Mouse (Mus musculus): Measurements from ENCODE around the gene Cpa3.

Gene Cpa3

GRCm38 (mm10) chr3:20242050-20242449, at the start of gene Cpa3:
Gene Cpa3, minus strand, starts transcription at chr3:20242181.
- no peak for DNase-seq (ENCODE audit: low spot score)

- DNase-seq (ENCODE audit: low spot score): no peak
These were observed 49.4 kb upstream of the Cpa3 start for GRCm38 (mm10) chr3:20291370-20291769.

DNA sequence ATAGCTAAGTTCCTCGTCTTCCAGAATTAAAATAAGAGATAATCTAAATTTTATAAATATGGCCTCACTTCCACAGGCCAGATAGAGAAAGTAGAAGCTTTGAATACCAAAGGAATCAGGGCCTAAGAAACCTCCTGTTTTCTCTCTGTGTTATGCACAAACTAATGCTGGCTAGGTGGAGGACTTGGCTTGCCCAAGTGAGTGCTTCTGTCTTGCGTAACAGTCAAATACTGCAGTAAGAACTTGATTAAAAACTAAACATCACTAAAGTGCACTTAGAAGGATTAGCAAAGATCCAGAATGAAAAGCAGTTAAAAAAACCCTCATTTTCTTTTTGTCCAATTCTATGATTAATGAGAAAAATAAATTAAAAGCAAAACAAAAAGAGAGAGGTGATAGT, 46.8 kb upstream of the Cpa3 start:
- peak; percentile 26 for DNase-seq (ENCODE audit: low spot score)

DNA sequence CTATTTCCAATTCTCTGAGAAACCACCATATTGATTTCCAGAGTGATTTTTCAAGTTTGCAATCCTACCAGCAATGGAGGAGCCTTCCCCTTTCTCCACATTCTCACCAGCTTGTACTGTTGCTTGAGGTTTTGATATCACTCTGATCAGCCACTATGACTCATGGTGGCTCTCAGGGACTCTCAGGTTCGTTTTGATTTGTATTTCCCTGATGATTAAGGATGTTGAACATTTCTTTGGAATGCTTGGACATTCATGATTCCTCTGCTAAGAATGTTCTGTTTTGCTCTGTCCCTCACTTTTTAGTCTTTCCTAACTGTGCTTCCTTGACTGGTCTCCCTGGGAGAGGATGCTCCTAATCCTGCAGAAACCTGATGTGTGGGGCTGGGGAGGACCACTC, 39.8 kb upstream of the Cpa3 start:
- DNase-seq (ENCODE audit: low spot score): no peak

GRCm38 (mm10) chr3:20275633-20276032, 33.7 kb upstream of the Cpa3 start, which contains the start of gene Cpb1:
Gene Cpb1, minus strand, starts transcription at chr3:20275733.
- DNase-seq (ENCODE audit: low spot score): no peak

- peak; percentile 32 for DNase-seq (ENCODE audit: low spot score)
These were observed 12.8 kb upstream of the Cpa3 start for GRCm38 (mm10) chr3:20254566-20255479.

GRCm38 (mm10) chr3:20243913-20244312, 1.9 kb upstream of the Cpa3 start:
- DNase-seq (ENCODE audit: low spot score): no peak

DNA sequence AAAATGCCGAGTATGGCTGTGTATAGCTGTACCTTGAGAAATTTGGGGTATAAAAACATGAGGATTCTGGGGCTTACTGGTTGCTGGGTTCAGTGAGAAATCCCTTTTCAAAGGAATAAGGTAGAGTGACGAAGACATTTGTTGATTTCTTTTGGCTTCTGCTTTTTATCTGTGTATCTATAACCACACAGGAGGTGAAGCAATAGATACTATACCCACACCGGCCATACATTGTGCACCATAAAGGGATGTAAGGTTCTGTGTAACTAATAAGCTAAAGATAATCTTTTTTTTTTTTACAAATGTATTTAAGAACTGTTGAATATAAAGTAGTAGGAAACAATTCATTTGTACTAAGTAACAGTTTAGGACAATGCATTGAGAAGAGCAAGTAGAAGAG, 2.2 kb downstream of the Cpa3 start:
- no peak for DNase-seq (ENCODE audit: low spot score)

DNA sequence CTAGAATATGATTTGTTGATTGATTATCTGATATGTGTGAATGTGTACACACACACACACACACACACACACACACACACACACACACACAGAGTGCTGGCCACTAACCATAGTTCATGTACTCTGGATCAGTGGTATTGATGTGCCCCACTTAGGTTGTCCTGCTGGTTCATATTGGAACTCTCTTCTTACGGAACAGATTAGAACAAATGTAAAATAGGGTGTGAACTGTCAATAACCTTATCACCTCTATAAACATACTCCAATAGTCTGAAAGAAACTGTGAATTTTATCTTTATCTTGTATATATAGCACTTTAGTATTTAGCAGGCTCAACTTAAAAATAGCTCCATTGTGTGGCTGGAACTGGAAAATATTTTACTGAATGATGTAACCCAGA, 5.0 kb downstream of the Cpa3 start:
- no peak for DNase-seq (ENCODE audit: low spot score)

GRCm38 (mm10) chr3:20229027-20229426, 13.0 kb downstream of the Cpa3 start:
- no peak for DNase-seq (ENCODE audit: low spot score)

DNA sequence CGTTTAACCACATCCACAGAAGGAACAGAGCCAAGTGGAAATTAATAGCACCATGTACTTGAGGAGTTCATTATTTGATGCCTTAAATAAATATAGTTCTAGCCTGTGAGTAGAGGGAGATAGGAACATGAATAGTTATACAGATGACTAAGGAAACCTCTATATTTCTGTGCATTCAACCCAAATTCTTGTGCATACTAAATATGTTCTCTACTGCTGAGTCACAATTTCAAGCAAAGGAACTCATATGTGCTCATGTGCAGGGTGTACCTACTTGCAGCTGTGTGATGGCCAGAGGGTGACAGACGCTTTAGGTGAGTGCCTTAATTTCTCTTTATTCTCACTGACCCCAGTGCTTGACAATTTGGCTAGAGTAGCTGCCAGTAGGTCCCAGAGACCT, 16.6 kb downstream of the Cpa3 start:
- no peak for DNase-seq (ENCODE audit: low spot score)

DNA sequence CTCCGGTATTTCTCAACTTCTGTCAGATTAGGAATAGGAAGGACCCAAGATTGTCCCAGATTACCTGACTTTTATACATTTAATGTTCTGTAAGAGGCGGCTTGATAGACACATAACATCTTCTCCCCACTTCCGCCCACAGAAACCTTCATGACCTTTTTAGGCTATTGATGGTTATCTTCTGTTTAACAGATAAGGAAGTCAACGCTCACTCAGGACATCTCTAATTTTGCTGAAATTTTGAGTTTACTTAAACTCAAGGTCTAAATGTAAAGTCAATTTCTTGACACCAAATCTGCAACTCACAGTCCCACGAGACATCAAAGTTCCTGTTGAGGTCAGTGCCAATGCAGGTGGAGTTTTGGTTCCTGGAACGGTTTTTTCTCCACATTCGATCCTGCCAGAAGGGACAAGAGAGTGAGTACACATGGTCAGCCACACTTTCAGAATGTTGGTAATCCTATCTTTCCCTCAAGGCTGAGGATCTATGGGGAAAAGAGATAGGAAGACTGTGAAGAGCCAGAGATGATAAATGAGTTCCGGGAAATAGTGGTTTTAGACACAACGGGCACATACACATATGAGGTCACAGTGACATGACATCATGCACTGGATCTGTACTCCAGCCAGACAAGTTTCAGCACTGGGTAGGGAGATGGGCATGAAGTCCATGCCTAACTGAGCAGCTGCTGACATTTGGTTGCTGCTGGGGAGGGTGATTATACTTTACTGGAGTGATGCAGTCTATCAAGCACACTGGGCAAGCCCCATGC, 18.9 kb downstream of the Cpa3 start:
- no peak for DNase-seq (ENCODE audit: low spot score)

- no peak for DNase-seq (ENCODE audit: low spot score)
These were observed 19.8 kb downstream of the Cpa3 start for GRCm38 (mm10) chr3:20222136-20222535.

DNA sequence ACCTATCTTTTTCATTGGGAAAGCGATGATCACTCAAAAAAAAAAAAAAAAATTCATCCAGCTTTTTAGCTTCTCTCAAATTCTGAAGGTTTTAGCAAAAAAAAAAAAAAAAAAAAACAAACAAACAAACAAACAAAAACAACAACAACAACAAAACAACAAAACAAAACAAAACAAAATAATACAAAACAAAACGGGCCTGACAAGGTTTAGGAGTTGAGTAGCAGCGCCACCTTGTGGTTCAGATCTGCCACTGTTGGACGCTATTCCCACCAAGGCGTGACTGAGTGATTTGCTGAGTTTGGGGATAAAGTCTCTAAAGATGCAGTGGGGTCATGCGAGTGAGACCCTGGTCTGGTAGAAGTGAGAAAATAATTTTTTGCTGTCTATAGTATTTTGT, 43.1 kb downstream of the Cpa3 start:
- DNase-seq (ENCODE audit: low spot score): peak; percentile 46

GRCm38 (mm10) chr3:20197878-20198277, 44.1 kb downstream of the Cpa3 start:
- peak; percentile 22 for DNase-seq (ENCODE audit: low spot score)

- peak; percentile 37 for DNase-seq (ENCODE audit: low spot score)
These were observed 52.9 kb downstream of the Cpa3 start for GRCm38 (mm10) chr3:20188976-20189675.

DNA sequence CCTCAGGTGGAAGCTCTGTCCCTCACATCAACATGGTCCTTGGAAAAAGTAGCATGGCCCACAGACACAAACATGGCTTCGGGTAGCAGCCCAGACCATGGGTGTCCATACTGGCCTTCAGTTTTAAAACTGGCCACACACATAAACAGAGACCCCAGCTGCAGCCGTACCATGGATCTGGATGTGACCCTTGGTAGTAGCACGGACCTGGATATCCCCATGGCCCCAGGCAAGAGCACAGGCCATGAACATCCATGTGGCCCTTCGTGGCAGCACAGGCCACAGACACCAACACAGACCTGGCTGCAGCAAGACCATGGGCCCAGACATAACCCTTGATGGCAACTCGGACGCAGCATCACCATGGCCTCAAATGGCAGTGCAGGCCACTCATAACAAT, 69.6 kb downstream of the Cpa3 start:
- no peak for DNase-seq (ENCODE audit: low spot score)

GRCm38 (mm10) chr3:20167487-20167886, 74.5 kb downstream of the Cpa3 start:
- no peak for DNase-seq (ENCODE audit: low spot score)

Measured in lung, postnatal 25 days (tissue).